Mouse (Mus musculus) thymus, adult 2 months (tissue): Measurements from ENCODE around the gene Gm20683. TPM values are rescaled to one million over a fixed set of nuclear protein-coding genes. Genes with fewer than 3 reads are reported as not detected.
"Not testable (repeated sequence)": the region's sequence is repeated elsewhere in the genome, so short reads cannot be mapped to it uniquely, and the experiment has no call there.

Experiments
- DNase-seq: peaks from one replicate; pipeline ENCODE4 v3.0.0; 2021
- H3K27ac ChIP-seq: fragments of 200-500 bp; 2 replicates; pipeline ENCODE4 v1.5.1; 2012; ENCODE audit warnings: low read length, control low read depth; ENCODE audit not compliant: control insufficient read depth, insufficient read depth
- H3K27me3 ChIP-seq: fragments of 200-500 bp; 2 replicates; pipeline ENCODE4 v1.6.1; 2012; ENCODE audit warnings: mild to moderate bottlenecking, low read length, moderate library complexity, mixed read lengths; ENCODE audit not compliant: control insufficient read depth, insufficient read depth
- H3K36me3 ChIP-seq: fragments of 200-500 bp; 2 replicates; pipeline ENCODE4 v1.6.1; 2012; ENCODE audit warnings: mild to moderate bottlenecking, low read length, moderate library complexity; ENCODE audit not compliant: control insufficient read depth, insufficient read depth
- H3K4me1 ChIP-seq: fragments of 200-500 bp; replicated peaks from 2 replicates; pipeline ENCODE4 v1.6.1; 2012; ENCODE audit warnings: low read length; ENCODE audit not compliant: control insufficient read depth, insufficient read depth
- H3K4me3 ChIP-seq: fragments of 200-500 bp; 2 replicates; pipeline ENCODE4 v1.5.1; 2012; ENCODE audit warnings: mild to moderate bottlenecking, low read length, control low read depth, moderate library complexity; ENCODE audit not compliant: control insufficient read depth, insufficient read depth
- CTCF ChIP-seq: fragments of 200-500 bp; IDR thresholded peaks from 2 replicates; pipeline ENCODE4 v1.5.1; 2012; ENCODE audit warnings: mild to moderate bottlenecking, control low read depth, low read length, moderate library complexity, borderline replicate concordance; ENCODE audit not compliant: control insufficient read depth, poor library complexity, insufficient read depth; ENCODE audit errors: extremely low read depth
- POLR2A ChIP-seq: fragments of 200-500 bp; IDR thresholded peaks from 2 replicates; pipeline ENCODE4 v1.6.1; 2012; ENCODE audit warnings: mild to moderate bottlenecking, low read length, control low read depth, moderate library complexity; ENCODE audit not compliant: control insufficient read depth, poor library complexity, insufficient read depth; ENCODE audit errors: extremely low read depth
- WGBS: fragments of 180-500 bp; shearing (Covaris S2); methylation state at CpG from one replicate; pipeline ENCODE4 v1.1.7; 2018; 5-methylcytosine and 5-hydroxymethylcytosine counted together
- polyA plus RNA-seq: library from polyadenylated mRNA; depleted of rRNA; stranded (reverse); fragments of >200 nt; gene quantifications from 2 replicates; pipeline ENCODE4 v1.2.3, GENCODE M21; 2012

Gm20683 gene
- polyA plus RNA-seq, 1 experiment, result 126 TPM

DNA sequence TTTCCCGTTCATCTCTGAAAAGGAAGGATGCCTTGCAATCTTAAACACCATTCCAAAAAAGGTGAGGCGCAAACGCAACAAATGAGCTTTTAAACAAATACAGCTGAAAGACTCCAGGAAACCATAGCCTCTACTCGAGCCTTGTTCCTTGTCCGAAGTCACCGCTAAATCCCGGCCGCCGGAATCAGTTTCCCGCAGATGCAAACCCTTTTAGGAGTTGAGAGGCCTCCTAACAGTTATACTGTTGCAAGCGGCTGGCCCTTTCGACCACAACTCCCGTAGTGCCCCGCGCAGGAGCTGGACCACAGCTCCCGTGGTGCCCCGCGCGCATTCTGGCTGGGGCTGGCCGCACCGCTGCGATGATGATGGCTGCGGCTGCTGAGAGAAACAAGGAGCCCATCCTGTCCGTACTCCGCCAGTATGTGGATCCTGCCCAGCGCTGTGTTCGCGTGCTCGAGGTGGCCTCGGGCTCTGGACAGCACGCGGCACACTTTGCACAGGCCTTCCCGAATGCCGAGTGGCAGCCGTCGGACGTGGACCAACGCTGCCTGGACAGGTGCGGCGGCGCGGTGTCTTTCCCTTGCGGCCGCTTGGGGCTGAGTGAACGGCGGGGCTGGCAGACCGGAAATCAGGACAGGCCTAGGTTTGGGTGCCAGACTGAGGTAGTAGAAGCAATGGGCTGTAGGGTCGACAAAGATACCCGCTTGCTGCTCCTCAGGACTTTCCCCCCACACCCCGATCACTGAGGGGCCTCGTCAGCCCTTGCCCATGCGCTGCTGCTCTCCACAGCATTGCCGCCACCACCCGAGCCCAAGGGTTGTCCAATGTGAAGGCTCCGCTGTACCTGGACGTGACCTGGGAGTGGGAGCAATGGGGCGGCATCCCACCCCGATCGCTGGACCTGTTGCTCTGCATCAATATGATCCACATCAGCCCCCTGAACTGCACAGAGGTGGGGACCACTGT, 33.9 kb upstream of the Gm20683 start:
- Histone ChIP-seq H3K4me1 (peaks cover 17% of the 10 kb centered on the region), H3K36me3 (no peaks in the 10 kb centered on the region), H3K27me3 (no peaks in the 10 kb centered on the region), H3K4me3 (peak overlapping the region; percentile 88), H3K27ac (peak overlapping the region; percentile 64)
- peak; percentile 85 for DNase-seq
- TF ChIP-seq CTCF (0 out of 2 replicates have a peak, but pooled peaks have one; percentile 47), POLR2A (peak; percentile 50)
- 1% methylated on average over 59 of the region's 59 CpGs for WGBS

DNA sequence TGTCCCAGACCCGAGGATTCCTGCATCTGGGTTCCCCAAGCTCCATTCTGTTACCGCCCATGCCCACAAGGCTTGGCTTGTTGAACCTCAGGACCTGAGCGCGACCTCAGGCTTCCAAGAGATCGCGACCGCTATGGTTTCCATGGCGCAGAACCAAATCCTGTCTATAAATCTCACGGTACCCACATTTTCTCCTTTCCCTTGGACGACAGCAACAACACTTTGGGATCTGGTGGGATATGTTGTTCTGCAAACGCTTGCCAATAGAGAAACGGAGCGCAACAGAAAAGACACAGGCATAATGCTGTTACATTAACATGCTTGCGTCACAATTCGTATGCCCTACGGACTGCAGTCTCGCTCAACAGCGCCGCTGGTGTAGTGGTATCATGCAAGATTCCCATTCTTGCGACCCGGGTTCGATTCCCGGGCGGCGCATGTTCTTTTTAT, 33.2 kb upstream of the Gm20683 start, which contains the start of gene Mettl26:
Mettl26 (plus strand) TSS at position 354 of the 450 bp plus-strand sequence.
- Histone ChIP-seq H3K27ac (peak within 1 kb of the TSS; percentile 64), H3K27me3 (no peaks in the 10 kb centered on the region), H3K4me1 (peaks cover 17% of the 10 kb centered on the region), H3K4me3 (peak within 1 kb of the TSS; percentile 88), H3K36me3 (no peaks in the 10 kb centered on the region)
- DNase-seq, result peak; percentile 93
- WGBS, result under 1% methylated on average over 25 of the region's 25 CpGs
- no peak for TF ChIP-seq POLR2A
- no peak for TF ChIP-seq CTCF

DNA sequence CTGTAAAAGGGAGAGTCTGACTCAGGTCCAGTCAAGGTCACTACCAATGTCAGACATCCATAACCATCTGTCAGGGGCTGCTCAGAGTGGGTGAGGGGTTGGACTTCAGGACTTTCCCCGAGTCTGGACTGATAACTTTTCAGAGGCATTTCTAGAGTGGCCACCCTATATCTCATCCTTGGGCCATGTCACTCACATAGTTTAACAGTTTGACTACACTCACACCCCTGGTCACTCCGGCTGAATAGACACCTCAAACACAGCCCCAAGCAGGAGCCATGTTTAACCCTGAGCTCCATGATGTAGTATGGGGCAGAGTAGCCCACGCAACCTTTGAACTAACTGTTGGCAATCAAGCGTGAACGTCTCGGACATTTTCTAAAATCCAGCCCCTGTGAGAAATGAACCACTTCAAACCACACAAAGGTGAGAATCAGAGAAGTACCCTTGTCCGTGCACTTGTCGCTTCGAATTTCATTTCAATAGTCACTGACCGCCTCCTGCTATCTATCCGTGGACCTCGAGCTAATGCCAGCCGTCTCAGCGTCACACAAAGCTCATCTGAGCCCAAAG, 32.7 kb upstream of the Gm20683 start:
- no peak for DNase-seq
- 13% methylated on average over 14 of the region's 14 CpGs for WGBS
- H3K27me3 ChIP-seq, result no peaks in the 10 kb centered on the region
- no peak overlapping the region for H3K27ac ChIP-seq
- peaks cover 19% of the 10 kb centered on the region for H3K4me1 ChIP-seq
- peak overlapping the region; percentile 88 for H3K4me3 ChIP-seq
- TF ChIP-seq POLR2A, result no peak
- TF ChIP-seq CTCF, result no peak
- H3K36me3 ChIP-seq, result no peaks in the 10 kb centered on the region

- H3K4me3 ChIP-seq, result no peak overlapping the region
- no peak overlapping the region for H3K27ac ChIP-seq
- WGBS, result 91% methylated on average over 11 of the region's 11 CpGs
Measured at GRCm38 (mm10) chr17:25873405-25874147, 32.0 kb upstream of the Gm20683 start.

DNA sequence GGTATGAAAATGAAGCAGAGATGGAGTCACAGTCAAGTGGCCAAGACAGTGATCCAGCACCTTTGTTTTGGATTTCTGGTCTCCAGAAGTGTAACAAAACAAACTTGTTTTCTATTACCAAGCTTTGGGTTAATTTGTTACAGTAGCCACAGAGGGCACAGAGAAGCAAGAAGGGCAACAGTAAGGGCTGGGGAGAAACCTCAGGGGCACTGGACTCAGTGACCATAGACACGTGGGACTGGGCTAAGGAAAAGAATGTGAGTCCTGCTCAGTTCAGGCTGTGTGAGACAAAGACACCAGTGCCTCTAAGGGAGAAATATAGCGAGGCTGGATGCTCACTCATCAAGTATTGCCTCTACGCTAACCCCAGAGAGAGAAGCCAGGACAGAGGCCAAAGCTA, 31.1 kb upstream of the Gm20683 start:
- H3K27me3 ChIP-seq, result no peaks in the 10 kb centered on the region
- H3K27ac ChIP-seq, result no peak overlapping the region
- TF ChIP-seq CTCF (no peak), POLR2A (no peak)
- H3K4me1 ChIP-seq, result peaks cover 29% of the 10 kb centered on the region
- H3K4me3 ChIP-seq, result no peak overlapping the region
- no peak for DNase-seq
- 96% methylated on average over 3 of the region's 3 CpGs for WGBS
- no peaks in the 10 kb centered on the region for H3K36me3 ChIP-seq

More at GRCm38 (mm10) chr17:25873405-25874147, 32.0 kb upstream of the Gm20683 start:
- no peak for DNase-seq
- TF ChIP-seq POLR2A (no peak), CTCF (no peak)
- peaks cover 23% of the 10 kb centered on the region for H3K4me1 ChIP-seq
- H3K36me3 ChIP-seq, result no peaks in the 10 kb centered on the region
- H3K27me3 ChIP-seq, result no peaks in the 10 kb centered on the region

- H3K27ac ChIP-seq, H3K4me3 ChIP-seq, H3K27me3 ChIP-seq, DNase-seq, H3K36me3 ChIP-seq: not testable (repeated sequence)
- peaks cover 31% of the 10 kb centered on the region for H3K4me1 ChIP-seq
Measured at GRCm38 (mm10) chr17:25871566-25871965, 30.0 kb upstream of the Gm20683 start.
